Mouse (Mus musculus) stomach, postnatal 0 days (tissue): Measurements from ENCODE around the gene Unc13a.

Experiments
- CTCF ChIP-seq: IDR thresholded peaks from 2 replicates; pipeline ENCODE4 v1.5.1; 2016; ENCODE audit warnings: antibody characterized with exemption, low read depth, mild to moderate bottlenecking, moderate library complexity
- EP300 ChIP-seq: optimal IDR thresholded peaks from 2 replicates; pipeline ENCODE3; 2016; ENCODE audit warnings: antibody characterized with exemption

DNA sequence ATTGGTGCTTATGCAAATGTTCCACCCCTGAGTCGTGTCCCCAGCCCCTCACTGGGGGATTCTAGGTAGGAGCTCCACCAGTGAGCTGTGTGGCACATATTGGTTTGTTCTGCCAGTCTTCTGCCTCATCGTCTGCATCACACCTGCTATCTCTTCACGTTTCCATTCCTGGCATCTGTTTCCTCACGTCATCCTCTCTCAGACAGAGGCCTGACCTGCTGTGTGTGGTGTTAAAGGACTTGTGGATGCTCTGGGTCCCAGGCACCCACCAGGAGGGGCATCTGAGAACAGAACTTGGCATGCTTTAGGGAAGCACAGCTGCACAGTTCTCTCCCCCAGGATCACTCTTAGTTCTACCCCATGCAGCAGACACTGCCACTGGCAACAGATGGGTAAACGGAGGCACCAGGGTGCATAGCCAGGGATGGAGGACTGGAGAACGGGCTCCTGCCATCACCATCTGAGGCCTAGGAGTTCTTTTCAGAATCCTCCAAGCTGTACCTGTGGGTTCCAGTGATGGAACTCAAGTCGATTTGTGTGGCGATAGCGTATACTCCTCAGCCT lies 4.0 kb upstream of the Unc13a start:
- TF ChIP-seq CTCF (no peak), EP300 (no peak)
